Mouse (Mus musculus) embryonic facial prominence, embryonic 14.5 days (tissue): ENCODE results near the gene Svs2. TPM values are rescaled to one million over a fixed set of nuclear protein-coding genes. Genes with fewer than 3 reads are reported as not detected.
"Not testable (repeated sequence)": the region's sequence is repeated elsewhere in the genome, so short reads cannot be mapped to it uniquely, and the experiment has no call there.

ENCODE experiments used
- ATAC-seq: fragments of 200-750 bp; cut with Nextera tagmentation; 2 replicates; pipeline ENCODE4 v1.8.0; 2017; ENCODE audit warnings: low read depth, moderate number of reproducible peaks, moderate TSS enrichment
- DNase-seq: peaks from one replicate; pipeline ENCODE4 v3.0.0-alpha.2; 2015; ENCODE audit warnings: low spot score
- H3K27ac ChIP-seq: fragments of 300-500 bp; sonication (generic); replicated peaks from 2 replicates; pipeline ENCODE4 v1.5.1; 2014; ENCODE audit warnings: low read depth, mild to moderate bottlenecking, low read length, moderate library complexity
- H3K27me3 ChIP-seq: fragments of 300-500 bp; sonication (generic); replicated peaks from 2 replicates; pipeline ENCODE4 v1.6.1; 2014; ENCODE audit warnings: low read length; ENCODE audit not compliant: control insufficient read depth, insufficient read depth
- H3K36me3 ChIP-seq: fragments of 300-500 bp; sonication (generic); 2 replicates; pipeline ENCODE4 v1.6.1; 2014; ENCODE audit warnings: low read length, mixed read lengths; ENCODE audit not compliant: control insufficient read depth, insufficient read depth
- H3K4me1 ChIP-seq: fragments of 300-500 bp; sonication (generic); 2 replicates; pipeline ENCODE4 v1.6.1; 2014; ENCODE audit warnings: antibody characterized with exemption, low read length; ENCODE audit not compliant: control insufficient read depth, insufficient read depth
- H3K4me2 ChIP-seq: fragments of 300-500 bp; sonication (generic); 2 replicates; pipeline ENCODE4 v1.6.1; 2014; ENCODE audit warnings: low read depth, mild to moderate bottlenecking, low read length, moderate library complexity, mixed read lengths
- H3K4me3 ChIP-seq: fragments of 300-500 bp; sonication (generic); 2 replicates; pipeline ENCODE4 v1.5.1; 2014; ENCODE audit warnings: low read depth, mild to moderate bottlenecking, low read length
- H3K9ac ChIP-seq: fragments of 300-500 bp; sonication (generic); 2 replicates; pipeline ENCODE4 v1.6.1; 2014; ENCODE audit warnings: low read depth, mild to moderate bottlenecking, low read length, moderate library complexity, mixed read lengths
- H3K9me3 ChIP-seq: fragments of 300-500 bp; sonication (generic); 2 replicates; pipeline ENCODE4 v1.6.1; 2016; ENCODE audit warnings: low read length; ENCODE audit not compliant: control insufficient read depth
- WGBS: fragments of 180-500 bp; shearing (Covaris S2); extraction: QIAGEN DNeasy Blood & Tissue Kit; methylation state at CpG from one replicate; pipeline ENCODE4 v1.1.7; 2014; 5-methylcytosine and 5-hydroxymethylcytosine counted together
- polyA plus RNA-seq: library from polyadenylated mRNA; unstranded; fragments of >200 nt; fragmentation: Nextera tagmentation; extraction: Ambion mirVana; gene quantifications from 2 replicates; pipeline ENCODE4 v1.2.1, GENCODE M21; 2014

Gene Svs2
- not detected in 2 replicates for polyA plus RNA-seq

DNA sequence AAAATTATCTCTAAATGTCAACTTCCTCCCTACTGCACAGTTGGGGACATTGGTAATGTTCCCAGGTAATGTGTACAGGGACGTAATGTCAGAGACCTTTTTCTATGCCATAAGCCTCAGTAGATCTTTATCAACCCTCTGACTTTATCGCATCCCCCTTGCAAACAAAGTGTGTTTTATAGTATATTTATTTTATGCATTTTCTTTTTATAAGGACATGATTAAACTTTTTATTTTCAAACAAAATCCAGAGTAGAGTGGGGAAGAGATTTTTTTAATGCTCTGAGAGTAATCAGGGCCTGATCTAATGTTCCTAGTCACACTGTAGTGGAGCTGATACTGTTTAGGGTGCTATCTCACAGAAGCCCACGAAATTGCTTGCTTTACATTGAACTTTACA is at the start of gene Svs2:
Svs2 (minus strand) TSS at position 101 of the 400 bp plus-strand sequence.
- DNase-seq (no peak), ATAC-seq (no peak)
- Histone ChIP-seq H3K27ac (no peak within 1 kb of the TSS), H3K9ac (no peak within 1 kb of the TSS), H3K4me2 (no peak within 1 kb of the TSS), H3K9me3 (no peaks in the 10 kb centered on the region), H3K36me3 (no peaks in the 10 kb centered on the region), H3K4me1 (no peaks in the 10 kb centered on the region), H3K27me3 (no peaks in the 10 kb centered on the region), H3K4me3 (no peak within 1 kb of the TSS)
- WGBS: 82% methylated on average over 3 of the region's 3 CpGs

GRCm38 (mm10) chr2:164278359-164278758 is 40.1 kb upstream of the Svs2 start, which contains the start of gene Svs4:
Svs4 (minus strand) TSS chr2:164278459.
- no peaks in the 10 kb centered on the region for H3K27me3 ChIP-seq
- H3K9me3 ChIP-seq: no peaks in the 10 kb centered on the region
- H3K4me2 ChIP-seq: no peak within 1 kb of the TSS
- no peak within 1 kb of the TSS for H3K27ac ChIP-seq
- DNase-seq: no peak
- H3K36me3 ChIP-seq: no peaks in the 10 kb centered on the region
- no peak for ATAC-seq
- H3K4me1 ChIP-seq: no peaks in the 10 kb centered on the region
- H3K9ac ChIP-seq: no peak within 1 kb of the TSS
- no peak within 1 kb of the TSS for H3K4me3 ChIP-seq
- 90% methylated on average over 4 of the region's 4 CpGs for WGBS

GRCm38 (mm10) chr2:164256540-164256939 is 18.3 kb upstream of the Svs2 start, which contains the start of gene Svs3b:
Svs3b (minus strand) TSS chr2:164256640.
- not testable (repeated sequence) for DNase-seq, H3K9me3 ChIP-seq, H3K4me1 ChIP-seq, H3K27me3 ChIP-seq, H3K27ac ChIP-seq, H3K9ac ChIP-seq, H3K36me3 ChIP-seq, H3K4me2 ChIP-seq, ATAC-seq, H3K4me3 ChIP-seq
- WGBS: 69% methylated on average over 1 of the region's 1 CpGs

- no peak for ATAC-seq
These were observed 5.6 kb downstream of the Svs2 start for GRCm38 (mm10) chr2:164232671-164233070.

GRCm38 (mm10) chr2:164228361-164229070 is 9.8 kb downstream of the Svs2 start:
- Histone ChIP-seq H3K36me3 (no peaks in the 10 kb centered on the region), H3K9ac (no peak overlapping the region), H3K9me3 (no peaks in the 10 kb centered on the region), H3K27ac (no peak overlapping the region), H3K4me1 (no peaks in the 10 kb centered on the region), H3K4me2 (no peak overlapping the region), H3K27me3 (no peaks in the 10 kb centered on the region), H3K4me3 (no peak overlapping the region)
- no peak for ATAC-seq
- 87% methylated on average over 8 of the region's 8 CpGs for WGBS
- DNase-seq: no peak

More at GRCm38 (mm10) chr2:164232671-164233070, 5.6 kb downstream of the Svs2 start:
- Histone ChIP-seq H3K27ac (no peak overlapping the region), H3K4me2 (no peak overlapping the region), H3K4me1 (no peaks in the 10 kb centered on the region), H3K9ac (no peak overlapping the region), H3K36me3 (no peaks in the 10 kb centered on the region), H3K4me3 (no peak overlapping the region), H3K9me3 (no peaks in the 10 kb centered on the region), H3K27me3 (no peaks in the 10 kb centered on the region)
- WGBS: 85% methylated on average over 8 of the region's 8 CpGs
- no peak for DNase-seq

DNA sequence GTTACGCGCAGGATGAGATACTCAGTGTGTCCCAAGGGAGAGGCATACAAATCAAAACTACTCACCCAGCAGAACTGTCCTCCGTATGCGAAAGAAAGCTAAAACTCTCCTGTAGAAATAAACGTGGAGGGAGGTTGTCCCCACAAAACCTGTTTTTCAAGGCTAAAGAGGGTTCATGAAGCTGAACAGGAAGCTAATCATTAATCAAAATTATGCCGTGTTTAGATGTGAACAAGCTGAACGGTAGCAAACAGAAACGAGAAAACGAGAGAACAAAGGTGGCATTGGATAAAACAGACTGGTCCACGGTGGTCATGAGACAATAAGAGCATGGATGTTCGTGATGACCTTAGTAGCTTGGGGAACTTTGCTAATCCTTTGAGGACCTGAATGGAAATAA is 16.7 kb downstream of the Svs2 start, which contains the start of gene Wfdc15b:
Wfdc15b (minus strand) TSS at position 139 of the 400 bp plus-strand sequence.
- no peaks in the 10 kb centered on the region for H3K9me3 ChIP-seq
- no peaks in the 10 kb centered on the region for H3K36me3 ChIP-seq
- H3K9ac ChIP-seq: no peak within 1 kb of the TSS
- no peaks in the 10 kb centered on the region for H3K27me3 ChIP-seq
- DNase-seq: no peak
- ATAC-seq: no peak
- H3K4me2 ChIP-seq: no peak within 1 kb of the TSS
- no peak within 1 kb of the TSS for H3K4me3 ChIP-seq
- no peak within 1 kb of the TSS for H3K27ac ChIP-seq
- WGBS: 64% methylated on average over 11 of the region's 11 CpGs
- no peaks in the 10 kb centered on the region for H3K4me1 ChIP-seq

DNA sequence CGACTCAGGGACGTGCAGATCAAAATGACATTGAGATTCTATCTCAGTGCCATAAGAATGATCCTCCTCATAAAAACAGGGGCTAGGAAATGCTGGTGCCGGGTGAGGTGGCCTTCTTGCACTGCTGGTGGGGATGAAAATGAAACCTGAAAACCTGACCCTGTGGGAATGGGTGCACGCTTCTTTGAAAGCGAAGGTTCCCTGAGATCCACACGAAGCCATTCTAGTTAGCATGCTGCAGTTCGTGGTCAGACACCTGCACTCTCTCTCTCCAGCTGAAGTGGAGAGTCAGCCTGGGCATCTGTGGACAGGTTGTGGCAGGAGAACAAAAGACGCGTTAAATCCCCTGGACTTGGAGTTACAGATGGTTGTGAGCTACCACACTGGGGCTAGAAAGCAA is 19.0 kb downstream of the Svs2 start:
- Histone ChIP-seq H3K27me3 (no peaks in the 10 kb centered on the region), H3K4me3 (no peak overlapping the region), H3K4me2 (no peak overlapping the region), H3K9me3 (no peaks in the 10 kb centered on the region), H3K27ac (no peak overlapping the region), H3K36me3 (no peaks in the 10 kb centered on the region), H3K4me1 (no peaks in the 10 kb centered on the region), H3K9ac (no peak overlapping the region)
- no peak for DNase-seq
- no peak for ATAC-seq
- 90% methylated on average over 9 of the region's 9 CpGs for WGBS

DNA sequence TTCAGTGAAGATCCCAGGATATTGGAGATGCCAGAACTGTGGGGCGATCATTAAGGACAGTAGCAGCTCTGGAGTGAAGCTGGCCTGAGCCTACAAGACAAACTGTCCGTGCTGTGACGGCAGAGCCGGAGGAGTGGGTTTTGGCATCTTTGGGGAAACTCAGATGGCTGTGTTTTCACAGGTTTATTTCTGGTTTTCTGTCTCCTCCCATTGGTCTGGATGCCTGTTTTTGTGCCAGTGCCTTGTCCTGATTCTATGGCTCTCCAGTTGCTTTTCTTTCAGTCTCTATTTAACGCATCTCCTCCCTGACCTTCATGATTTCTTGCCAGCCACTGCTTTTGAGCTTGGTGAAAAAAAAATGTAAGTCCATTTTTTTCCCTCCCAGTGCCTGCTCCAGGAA is 25.6 kb downstream of the Svs2 start:
- no peak overlapping the region for H3K4me3 ChIP-seq
- H3K27ac ChIP-seq: no peak overlapping the region
- no peaks in the 10 kb centered on the region for H3K36me3 ChIP-seq
- H3K9me3 ChIP-seq: no peaks in the 10 kb centered on the region
- ATAC-seq (no peak), DNase-seq (no peak)
- no peak overlapping the region for H3K4me2 ChIP-seq
- H3K27me3 ChIP-seq: no peaks in the 10 kb centered on the region
- H3K9ac ChIP-seq: no peak overlapping the region
- 88% methylated on average over 5 of the region's 5 CpGs for WGBS
- no peaks in the 10 kb centered on the region for H3K4me1 ChIP-seq

DNA sequence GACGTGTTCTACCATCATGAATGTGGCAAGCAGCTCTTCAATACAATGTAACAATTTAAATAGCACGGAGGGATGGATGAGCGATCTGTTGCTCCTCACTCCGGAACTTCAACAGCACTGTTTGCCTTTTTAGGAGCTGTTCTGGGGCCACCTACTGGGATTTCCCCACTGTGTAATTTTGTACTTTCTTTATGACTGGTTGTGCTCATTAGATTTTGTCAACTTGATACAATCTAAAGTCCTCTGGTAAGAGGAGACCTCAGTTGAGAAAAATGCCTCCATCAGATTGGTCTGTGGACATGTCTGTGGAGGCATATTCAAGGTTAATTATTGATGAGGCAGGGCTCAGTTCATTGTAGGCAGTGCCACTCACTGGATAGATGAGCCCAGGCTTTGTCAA is 27.4 kb downstream of the Svs2 start:
- 87% methylated on average over 4 of the region's 4 CpGs for WGBS
- no peak for ATAC-seq
- Histone ChIP-seq H3K9me3 (no peaks in the 10 kb centered on the region), H3K27me3 (no peaks in the 10 kb centered on the region), H3K27ac (no peak overlapping the region), H3K36me3 (no peaks in the 10 kb centered on the region), H3K4me2 (no peak overlapping the region), H3K4me3 (no peak overlapping the region), H3K4me1 (no peaks in the 10 kb centered on the region), H3K9ac (no peak overlapping the region)
- DNase-seq: no peak
